Mouse (Mus musculus) fat pad, adult 2 months (tissue): ENCODE data around the gene Plcb1.
A peak's percentile ranks its signal among the peaks of the same experiment; 100 is the strongest.
"Not testable (repeated sequence)": the region's sequence is repeated elsewhere in the genome, so short reads cannot be mapped to it uniquely, and the experiment has no call there.

Experiments
- DNase-seq: peaks from one replicate; pipeline ENCODE4 v3.0.0-alpha.2; 2011; ENCODE audit warnings: low read depth, low spot score; ENCODE audit errors: extremely low read depth

The Plcb1 gene

DNA sequence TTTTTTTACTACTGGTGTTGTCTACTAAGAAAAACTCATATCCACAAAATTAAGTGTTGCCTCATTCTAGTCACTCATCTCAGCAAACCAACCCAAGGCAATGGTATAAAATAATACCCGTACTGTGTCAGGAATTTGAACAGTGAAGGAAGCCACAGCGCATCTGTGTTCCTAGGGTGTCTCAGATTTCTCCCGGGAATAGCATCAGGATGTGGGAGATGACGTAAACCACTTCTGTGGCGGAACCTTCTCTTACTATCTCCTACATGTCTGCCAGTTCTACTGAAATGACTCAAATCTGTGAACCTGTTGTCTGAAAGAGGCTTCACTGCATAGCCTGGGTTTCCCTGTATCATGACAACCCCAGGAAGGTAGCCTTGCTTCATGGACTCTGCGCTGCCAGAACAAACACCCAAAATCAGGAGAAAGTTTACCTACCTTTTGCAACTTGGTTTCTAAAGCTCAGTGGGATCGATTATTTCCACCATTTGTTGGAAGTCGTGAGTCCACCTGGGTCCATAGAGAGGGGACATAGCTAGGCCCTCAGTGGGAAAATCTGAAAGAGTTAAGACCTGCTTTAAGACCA is 510.4 kb downstream of the Plcb1 start:
- no peak for DNase-seq

DNA sequence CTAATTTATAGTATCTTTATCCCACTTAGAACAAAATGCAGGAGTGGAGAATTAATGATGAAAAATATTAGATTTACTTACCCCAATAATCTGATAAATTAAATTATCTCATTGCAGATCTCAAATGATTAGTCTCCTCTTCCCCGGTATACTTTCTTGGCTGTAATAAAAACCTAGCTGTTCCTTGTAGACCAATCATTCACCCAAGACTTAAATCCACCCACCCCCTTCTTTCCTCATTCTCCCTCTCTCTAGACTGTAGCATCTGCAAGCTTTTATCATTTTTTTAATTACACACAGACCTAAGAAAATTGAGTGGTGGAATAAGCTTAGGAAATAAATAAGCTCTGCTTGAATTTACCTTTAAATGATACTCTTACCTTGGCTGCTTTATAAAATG is 514.6 kb downstream of the Plcb1 start:
- DNase-seq: no peak

DNA sequence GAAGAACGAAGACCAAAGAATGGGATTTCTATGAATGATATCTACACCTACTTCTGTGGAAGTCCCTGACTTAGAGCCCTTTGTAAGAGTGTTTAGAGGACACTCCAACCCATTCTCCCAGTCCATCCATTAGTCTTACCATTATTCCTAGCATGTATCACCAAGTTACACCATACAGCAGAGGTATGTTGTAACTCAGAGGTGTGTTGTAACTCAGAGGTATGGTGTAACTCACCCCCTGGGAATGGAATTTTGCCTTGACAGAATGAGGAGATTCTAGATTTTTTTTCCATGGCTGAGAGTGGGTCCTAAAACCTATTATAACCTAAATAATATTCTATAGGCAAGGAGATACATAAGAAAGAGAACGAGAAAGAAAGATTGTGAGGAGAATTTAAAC is 516.6 kb downstream of the Plcb1 start:
- peak; percentile 30 for DNase-seq

DNA sequence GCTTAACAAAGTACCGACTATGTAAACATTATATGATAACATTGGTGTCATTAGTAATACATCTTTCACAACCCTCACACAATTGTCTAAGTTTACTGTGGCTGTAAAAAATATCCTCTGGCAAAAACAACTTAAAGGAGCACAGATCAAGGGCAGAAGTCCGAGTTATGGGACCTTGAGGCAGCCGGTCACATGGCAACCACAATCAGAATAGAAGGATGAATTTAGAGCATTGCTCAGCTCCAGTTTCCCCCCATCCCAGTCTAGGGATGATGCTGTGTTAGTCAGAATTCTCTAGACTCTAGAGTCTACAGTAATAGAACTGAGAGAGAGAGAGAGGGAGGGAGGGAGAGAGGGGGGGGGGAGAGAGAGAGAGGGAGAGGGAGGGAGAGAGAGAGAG is 519.3 kb downstream of the Plcb1 start:
- no peak for DNase-seq

DNA sequence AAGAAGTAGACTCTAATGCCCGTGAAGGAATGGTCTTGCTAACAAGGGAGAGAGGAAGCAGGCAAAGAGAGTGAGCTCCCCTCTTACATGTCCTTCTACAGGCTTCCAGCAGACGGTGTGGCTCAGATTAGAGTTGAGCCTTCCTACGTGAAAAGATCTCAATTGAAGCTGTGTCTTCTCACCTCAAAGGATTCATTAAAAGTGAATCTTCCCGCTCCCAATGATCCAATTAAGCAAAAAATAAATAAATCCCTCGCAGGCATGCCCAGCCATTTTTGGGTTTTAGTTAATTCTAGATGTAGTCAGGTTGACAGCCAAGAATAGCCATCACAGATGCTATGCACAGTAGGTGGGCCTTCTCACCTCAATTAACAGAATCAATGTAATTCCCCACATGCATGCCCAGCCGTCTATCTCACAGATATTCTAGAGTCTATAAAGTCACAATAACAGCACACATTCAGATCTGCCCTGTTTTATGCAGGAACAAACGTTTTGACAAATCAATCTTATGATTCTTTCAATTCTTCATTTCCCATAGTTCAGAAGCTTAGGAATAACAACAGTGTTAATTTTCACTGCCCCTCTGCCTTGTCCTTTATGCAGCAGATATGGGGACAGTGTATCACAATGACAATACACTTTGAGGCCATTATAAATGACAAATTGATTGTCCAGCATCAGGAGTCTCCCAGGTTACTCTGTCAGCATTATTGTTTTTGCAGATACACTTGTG is 520.0 kb downstream of the Plcb1 start:
- no peak for DNase-seq

DNA sequence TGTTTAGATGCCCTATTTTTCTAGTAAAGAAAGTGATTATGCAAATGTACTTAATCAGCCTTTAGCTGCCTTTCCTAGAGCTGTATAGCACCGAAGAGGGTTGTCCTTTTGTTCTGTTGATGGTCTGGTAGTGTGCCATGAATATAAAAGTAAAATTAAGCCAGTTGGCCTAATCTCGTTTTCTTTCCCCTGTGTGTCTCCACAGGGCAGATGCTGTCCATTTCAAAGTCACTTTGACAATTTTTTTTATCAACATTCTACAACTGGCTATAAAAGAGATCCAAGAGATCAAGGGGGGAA is 520.6 kb downstream of the Plcb1 start:
- DNase-seq: no peak

DNA sequence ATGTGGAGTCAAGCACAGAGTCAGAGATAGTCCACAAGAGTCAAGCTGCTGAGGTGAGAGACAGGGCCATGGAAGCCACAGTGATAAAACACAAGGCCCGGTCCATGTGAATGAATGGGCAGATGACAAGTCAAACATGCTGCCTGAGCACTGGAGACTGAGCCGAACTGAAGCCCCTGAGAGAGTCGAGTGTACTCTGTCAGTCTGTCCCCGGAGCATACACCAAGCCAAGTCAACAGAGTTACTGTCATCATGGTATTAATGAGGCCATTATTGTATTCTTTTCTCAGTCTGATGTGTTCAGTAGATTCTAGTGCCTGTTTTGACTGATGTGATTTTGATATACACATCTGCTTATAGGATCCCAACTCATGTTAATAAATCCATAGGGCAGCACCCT is 521.9 kb downstream of the Plcb1 start:
- DNase-seq: no peak

DNA sequence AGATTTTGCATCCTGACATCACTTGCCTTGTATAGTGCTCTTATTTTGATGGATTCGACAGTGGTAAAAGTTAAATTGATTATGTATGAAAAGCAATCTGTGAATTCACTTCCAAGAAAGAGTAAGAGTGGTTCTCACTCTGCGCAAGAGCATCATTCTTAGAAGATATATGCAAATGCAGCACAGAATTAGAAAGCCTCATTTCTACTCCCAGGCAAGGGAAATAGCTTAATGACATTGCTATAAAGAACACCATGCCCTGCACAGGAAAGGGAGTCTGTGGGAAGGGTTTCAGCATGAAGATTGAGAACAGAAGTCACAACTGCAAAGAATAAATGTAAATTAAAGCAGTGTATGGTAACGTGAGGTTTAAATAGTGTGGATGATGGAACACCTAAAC is 530.1 kb downstream of the Plcb1 start:
- no peak for DNase-seq

DNA sequence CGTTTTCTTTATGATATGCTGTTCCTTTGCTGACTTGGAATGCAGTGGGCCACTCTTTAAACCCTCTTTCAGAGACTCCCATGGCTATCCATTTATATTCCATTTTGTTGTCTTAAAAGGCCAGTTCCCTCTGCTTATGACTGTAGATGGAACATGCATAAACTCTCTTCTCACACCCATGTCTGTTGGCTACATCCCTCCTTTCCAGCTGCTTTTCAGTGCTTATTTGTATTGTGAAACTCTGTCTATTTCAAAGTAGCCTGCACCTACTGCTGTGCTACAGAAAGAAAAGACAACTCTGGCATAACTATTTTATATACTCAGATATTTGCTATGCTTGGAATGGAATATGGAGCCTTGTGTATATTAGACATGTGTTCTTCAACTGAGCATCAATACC is 532.3 kb downstream of the Plcb1 start:
- no peak for DNase-seq

DNA sequence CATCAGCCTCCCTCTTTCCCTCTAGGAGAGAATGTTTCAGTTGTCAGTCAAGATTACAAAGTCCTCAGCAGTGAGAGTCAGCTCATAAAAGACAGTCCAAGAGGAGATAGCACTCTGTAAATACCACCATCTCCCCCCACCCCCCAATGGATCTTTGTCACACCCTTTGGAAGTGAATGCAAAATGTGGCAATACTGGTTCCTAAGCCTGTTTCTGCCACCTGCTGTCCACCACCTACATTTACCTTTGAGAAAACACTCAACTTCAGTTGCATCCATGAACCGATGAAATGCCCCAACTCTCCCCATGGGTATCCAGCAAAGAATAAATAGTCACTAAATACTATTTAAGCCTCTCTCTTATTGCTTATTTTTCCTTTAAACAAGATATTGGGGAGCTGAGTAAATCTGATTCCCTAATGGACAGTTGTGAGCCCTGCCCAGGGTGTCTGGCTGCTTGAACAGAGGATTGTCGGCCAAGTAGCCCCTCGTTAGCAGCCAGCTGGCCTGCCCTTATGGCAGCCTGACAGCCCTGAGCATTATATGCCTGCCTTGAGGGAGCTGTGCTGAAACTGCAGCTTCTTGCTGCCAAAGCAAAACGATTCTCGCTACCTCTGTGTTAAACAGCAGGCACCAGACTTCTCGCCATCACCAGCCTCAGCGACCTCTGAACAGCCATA is 537.5 kb downstream of the Plcb1 start:
- no peak for DNase-seq

DNA sequence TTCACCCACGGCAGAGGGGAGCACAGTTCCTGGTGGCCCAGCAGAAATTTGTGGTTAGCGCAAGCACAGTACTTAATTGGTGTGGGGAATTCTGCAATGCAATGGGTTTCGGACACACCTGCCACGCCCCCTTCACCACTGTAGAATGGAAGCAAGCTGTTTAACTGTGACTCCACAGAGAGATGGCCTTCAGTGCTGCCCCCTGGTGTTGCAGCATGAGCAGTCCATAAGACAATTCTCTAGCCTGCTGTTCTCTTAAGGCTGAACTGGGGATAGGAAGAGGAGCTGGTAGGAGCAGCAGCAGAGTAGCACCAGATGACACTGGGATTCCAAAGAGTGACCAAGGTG is 538.1 kb downstream of the Plcb1 start:
- DNase-seq: no peak

DNA sequence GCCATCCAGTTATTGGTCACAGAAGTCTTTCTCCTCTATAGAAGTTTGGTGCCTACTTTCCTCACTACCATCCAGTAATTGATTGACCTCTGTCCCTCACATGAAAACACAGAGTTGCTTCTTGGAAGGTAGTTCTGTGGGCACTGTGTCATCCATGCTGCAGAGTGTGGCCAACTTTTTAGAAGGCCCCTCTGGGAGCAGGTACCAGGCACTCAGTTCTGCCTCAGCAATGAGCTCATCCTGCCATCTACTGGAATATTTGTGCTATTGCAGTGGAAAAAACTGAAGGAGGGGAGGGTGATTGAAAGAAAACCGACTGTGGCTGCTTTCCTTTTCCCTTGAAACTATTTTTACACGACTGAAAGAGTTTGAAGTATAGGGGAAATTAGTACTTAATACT is 542.9 kb downstream of the Plcb1 start:
- DNase-seq: no peak

DNA sequence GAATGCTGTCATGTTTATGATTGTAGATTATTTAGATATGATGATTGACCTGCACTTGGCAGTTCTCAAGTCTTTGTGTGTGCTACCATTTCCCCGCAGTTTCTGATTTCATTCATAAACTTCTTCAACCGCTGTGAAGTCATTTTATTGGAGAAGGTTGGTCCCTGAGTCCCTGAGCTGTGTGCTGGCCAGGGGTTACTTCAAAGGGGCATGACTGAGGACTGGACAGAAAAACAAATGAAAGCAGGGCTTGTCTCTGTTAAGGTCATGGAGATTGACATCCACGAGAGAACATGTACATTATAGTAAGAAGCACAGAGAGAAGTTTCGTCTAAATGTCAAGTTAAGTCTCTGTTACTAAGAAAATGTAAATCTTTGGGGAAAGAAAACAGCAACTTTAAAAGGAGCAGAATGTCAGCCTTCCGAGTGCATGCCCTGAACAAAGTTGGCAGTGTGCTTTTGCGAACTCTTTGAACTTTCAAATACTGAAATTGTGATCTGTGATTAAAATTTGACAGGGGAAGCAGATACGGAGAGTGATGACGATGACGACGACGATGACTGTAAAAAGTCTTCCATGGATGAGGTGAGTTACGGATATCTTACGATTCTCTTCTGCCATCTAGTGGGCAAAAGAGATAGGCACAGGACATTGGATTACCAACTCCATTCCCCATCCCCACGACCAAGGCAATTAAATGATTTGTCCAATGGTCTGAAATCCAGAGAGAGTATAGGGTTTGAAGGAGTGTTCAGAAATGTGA is 544.1 kb downstream of the Plcb1 start:
- DNase-seq: no peak

DNA sequence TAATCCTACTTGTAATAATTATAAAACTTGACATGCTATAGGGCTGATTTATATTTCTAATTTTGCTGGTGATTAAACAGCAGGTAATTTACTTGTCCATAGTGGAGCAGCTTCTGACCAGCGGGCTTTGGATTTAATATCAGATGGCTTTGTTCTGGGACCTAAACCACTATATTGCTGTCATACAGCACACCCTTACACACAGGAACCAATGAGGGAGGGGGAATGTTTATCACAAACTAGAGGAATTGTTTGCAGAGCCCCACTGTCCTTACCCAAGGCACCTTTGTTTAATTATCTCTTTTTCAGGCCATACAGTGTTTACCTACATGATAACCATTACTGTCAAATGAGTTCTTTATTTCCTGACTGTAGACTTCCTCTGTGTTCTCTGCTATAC is 546.0 kb downstream of the Plcb1 start:
- no peak for DNase-seq

DNA sequence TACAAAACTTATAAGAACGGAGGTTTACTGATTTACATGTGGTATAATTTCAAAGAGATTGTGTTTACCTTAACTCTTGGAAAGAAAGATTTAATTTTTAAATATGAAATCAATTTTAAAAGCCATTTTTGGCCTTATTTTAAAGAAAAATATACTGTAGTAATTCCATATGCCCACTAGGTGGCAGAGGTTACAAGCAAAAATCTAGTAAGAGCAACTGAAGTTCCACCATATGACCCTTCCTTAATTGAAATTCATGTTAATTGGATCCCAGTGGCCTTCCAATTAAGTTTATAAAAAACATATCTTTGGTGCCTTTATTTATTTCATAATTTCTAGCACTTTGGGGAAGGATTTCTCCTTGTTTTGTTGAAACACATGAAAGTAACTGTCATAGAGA is 570.4 kb downstream of the Plcb1 start:
- no peak for DNase-seq

DNA sequence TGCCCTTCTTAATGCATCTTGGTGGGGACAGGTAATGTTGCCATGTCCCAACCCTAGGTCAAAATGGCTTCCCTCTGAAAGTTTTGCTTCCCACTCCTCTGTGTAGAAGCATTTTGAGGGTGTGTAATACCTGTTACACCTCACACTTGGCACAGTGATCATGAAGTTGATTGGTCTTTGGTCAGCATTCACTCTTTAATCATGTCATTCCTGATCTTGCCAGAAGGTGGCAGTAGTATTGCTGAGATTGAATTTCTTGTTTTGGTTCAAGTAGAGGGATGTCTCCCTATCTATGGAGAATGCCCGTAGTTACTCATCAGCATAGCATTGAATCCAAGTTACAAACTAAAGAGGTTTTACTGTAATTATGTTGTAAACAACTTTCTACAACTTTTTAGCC is 575.9 kb downstream of the Plcb1 start:
- DNase-seq: no peak

DNA sequence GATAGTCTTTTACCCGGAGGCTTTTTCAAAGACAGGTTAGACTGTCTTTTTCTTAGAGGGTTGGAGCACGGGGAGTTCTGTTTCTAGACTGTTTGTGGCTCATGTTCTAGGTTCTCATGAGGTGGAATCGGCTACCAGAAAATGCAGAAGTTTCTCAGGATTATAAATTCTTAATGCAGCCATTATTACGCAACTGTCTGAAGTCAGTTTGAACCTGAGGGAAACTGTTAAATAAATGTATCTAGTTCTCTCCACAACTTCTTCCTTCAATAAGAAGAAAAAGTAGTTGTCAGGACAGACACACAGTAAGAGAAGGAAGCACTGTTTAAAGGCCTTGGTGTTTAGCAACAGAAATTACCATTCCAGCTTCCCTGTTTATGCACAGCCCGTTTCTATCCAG is 577.1 kb downstream of the Plcb1 start:
- DNase-seq: no peak

DNA sequence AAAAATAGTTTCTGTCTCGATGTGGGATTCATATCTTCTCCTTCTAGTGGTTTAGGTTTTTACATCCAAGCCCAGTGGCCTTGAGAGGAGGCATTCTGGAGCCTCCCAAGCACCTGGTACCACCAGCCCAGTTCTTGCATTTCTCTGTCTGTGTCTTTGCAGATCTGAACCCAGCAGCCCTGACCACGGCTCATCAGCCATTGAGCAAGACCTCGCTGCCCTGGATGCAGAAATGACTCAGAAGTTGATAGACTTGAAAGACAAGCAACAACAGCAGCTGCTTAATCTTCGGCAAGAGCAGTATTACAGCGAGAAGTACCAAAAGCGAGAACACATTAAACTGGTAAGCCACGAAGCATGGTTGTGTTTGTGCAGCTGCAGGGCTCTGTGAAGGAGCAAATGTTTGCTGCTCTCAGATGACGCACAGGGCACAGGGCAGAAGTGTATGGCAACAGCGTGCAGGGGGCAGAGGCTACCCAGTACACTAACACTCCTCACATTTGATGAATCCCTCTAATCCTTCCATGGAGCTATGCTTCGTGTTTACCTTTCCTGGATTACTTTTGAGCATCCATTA is 584.5 kb downstream of the Plcb1 start:
- DNase-seq: peak; percentile 8

DNA sequence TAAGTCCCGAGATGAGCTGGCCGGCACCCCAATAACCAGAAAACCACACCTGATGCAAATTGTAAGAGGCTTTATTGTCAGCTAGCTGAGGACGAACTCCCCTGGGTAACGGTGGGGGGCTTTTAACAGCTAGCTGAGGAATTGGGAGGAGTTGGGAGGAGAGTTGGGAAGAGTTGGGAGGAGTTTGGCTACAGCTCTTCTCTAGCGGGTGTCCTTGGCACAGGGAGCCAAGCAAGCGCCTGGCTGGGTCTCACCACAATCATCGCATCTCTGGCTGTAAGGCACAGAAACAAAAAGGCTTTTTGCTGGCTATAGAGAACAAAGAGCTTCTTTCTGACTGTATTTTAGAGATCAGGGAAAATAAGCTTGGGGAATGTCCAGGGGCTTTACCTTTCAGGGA is 594.9 kb downstream of the Plcb1 start:
- DNase-seq: not testable (repeated sequence)

DNA sequence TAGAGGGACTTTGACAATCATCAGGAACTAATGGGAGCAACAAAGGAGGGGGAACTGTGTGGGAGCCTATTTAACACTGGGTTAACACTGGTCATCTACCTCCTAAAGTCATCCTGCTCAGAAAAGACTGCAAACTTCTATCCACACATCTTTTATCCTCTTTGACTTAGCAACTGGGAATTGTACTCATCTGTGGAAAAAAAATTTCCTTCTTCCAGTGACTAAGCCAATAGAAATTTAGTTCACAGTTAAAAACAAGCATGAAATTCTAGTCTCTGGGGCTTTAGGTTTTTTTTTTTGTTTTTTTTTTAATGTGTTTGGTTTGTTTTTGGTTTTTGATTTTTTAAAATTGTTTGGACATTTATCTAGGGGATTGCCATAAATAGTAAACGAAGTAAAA is 595.5 kb downstream of the Plcb1 start:
- no peak for DNase-seq

DNA sequence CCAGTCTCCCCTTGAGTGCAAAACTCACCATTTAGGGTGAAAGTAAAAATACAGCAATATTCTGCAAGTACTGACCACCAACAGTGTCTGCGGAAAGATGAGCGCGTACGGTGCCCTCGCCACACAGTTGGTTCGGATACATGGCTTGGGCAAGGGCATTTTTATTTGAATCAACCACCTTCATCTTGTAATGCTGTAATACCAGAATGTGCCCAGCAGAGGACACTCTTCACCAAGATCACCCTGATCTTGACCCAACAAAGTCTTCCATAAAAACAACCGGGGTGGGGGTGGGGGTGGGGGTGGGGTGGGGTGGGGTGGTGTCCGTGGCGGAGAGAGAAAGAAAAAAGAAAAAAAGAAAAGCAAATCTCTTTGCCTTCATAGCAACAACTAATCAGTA is 602.1 kb downstream of the Plcb1 start:
- DNase-seq: no peak

DNA sequence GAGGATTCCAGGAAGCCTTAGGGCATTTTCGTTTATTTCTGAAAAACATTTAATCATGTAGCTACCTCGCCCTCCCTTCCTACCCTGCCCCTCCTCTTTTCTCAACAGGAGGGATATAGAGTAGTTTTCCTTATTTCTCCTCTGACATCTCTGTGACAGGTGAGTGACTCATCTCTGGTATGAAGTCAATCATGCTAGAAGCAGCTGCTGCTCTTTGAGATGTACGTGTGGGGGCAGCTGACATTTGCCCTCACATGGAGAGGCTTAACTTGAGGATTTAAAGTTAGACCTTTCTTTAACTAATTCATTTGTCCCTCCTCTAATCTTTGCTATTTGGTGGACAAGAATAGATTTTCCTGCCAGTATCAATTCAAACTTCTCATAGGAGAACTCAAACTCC is 608.8 kb downstream of the Plcb1 start:
- no peak for DNase-seq
